Mouse (Mus musculus) G1E (cell line): ENCODE measurements around the gene 5330417C22Rik.

ENCODE experiments used
- CTCF ChIP-seq: IDR thresholded peaks from 2 replicates; pipeline ENCODE4 v1.5.1; 2012; ENCODE audit warnings: low read depth, low read length, inconsistent platforms, mixed read lengths
- GATA1 ChIP-seq: IDR thresholded peaks from 2 replicates; pipeline ENCODE4 v1.6.1; 2012; ENCODE audit warnings: borderline replicate concordance, low read length, inconsistent platforms, mixed read lengths
- GATA2 ChIP-seq: IDR thresholded peaks from 2 replicates; pipeline ENCODE4 v1.6.1; 2012; ENCODE audit warnings: low read depth, low read length, inconsistent platforms, borderline replicate concordance
- POLR2AphosphoS5 ChIP-seq: IDR thresholded peaks from 2 replicates; pipeline ENCODE4 v1.6.1; 2012; ENCODE audit warnings: low read depth, low read length, inconsistent platforms; ENCODE audit not compliant: insufficient replicate concordance
- TAL1 ChIP-seq: conservative IDR thresholded peaks from 2 replicates; pipeline ENCODE4 v1.6.1; 2012; ENCODE audit warnings: low read depth, low read length, inconsistent platforms, mixed read lengths

GRCm38 (mm10) chr3:108563309-108563708 is 27.0 kb upstream of the 5330417C22Rik start:
- TF ChIP-seq POLR2AphosphoS5: no peak
- peak; percentile 22 for TF ChIP-seq CTCF
- TF ChIP-seq GATA1: no peak
- TF ChIP-seq TAL1: no peak
- TF ChIP-seq GATA2: no peak
